Mouse (Mus musculus) embryonic facial prominence, embryonic 15.5 days (tissue): ENCODE data around the gene Gltpd2. TPM values are rescaled to one million over a fixed set of nuclear protein-coding genes. Genes with fewer than 3 reads are reported as not detected.

Source experiments
- ATAC-seq: fragments of 200-750 bp; cut with Nextera tagmentation; 2 replicates; pipeline ENCODE4 v1.8.0; 2017; ENCODE audit warnings: low read depth, moderate TSS enrichment; ENCODE audit not compliant: insufficient number of reproducible peaks, low FRiP score, low TSS enrichment
- H3K27ac ChIP-seq: fragments of 300-500 bp; sonication (generic); replicated peaks from 2 replicates; pipeline ENCODE4 v1.5.1; 2015; ENCODE audit warnings: mild to moderate bottlenecking, inconsistent platforms
- H3K27me3 ChIP-seq: fragments of 300-500 bp; sonication (generic); 2 replicates; pipeline ENCODE4 v1.6.1; 2015; ENCODE audit warnings: inconsistent platforms
- H3K36me3 ChIP-seq: fragments of 300-500 bp; sonication (generic); 2 replicates; pipeline ENCODE4 v1.6.1; 2015; ENCODE audit warnings: mild to moderate bottlenecking, inconsistent platforms
- H3K4me1 ChIP-seq: fragments of 300-500 bp; sonication (generic); 2 replicates; pipeline ENCODE4 v1.6.1; 2015; ENCODE audit warnings: inconsistent platforms
- H3K4me2 ChIP-seq: fragments of 300-500 bp; sonication (generic); replicated peaks from 2 replicates; pipeline ENCODE4 v1.6.1; 2015; ENCODE audit warnings: mild to moderate bottlenecking, inconsistent platforms
- H3K4me3 ChIP-seq: fragments of 300-500 bp; sonication (generic); replicated peaks from 2 replicates; pipeline ENCODE4 v1.5.1; 2015; ENCODE audit warnings: mild to moderate bottlenecking, inconsistent platforms
- H3K9ac ChIP-seq: fragments of 300-500 bp; sonication (generic); 2 replicates; pipeline ENCODE4 v1.6.1; 2015; ENCODE audit warnings: inconsistent platforms
- H3K9me3 ChIP-seq: fragments of 300-500 bp; sonication (generic); replicated peaks from 2 replicates; pipeline ENCODE4 v1.6.1; 2016; ENCODE audit warnings: inconsistent platforms
- WGBS: fragments of 180-500 bp; shearing (Covaris S2); methylation state at CpG from one replicate; pipeline ENCODE4 v1.1.7; 2015; 5-methylcytosine and 5-hydroxymethylcytosine counted together
- polyA plus RNA-seq: library from polyadenylated mRNA; unstranded; fragments of >200 nt; fragmentation: Nextera tagmentation; extraction: Ambion mirVana; gene quantifications from 2 replicates; pipeline ENCODE4 v1.2.1, GENCODE M21; 2015

Gene Gltpd2
- polyA plus RNA-seq, 1 experiment from 2014 or later: 0.44 TPM

DNA sequence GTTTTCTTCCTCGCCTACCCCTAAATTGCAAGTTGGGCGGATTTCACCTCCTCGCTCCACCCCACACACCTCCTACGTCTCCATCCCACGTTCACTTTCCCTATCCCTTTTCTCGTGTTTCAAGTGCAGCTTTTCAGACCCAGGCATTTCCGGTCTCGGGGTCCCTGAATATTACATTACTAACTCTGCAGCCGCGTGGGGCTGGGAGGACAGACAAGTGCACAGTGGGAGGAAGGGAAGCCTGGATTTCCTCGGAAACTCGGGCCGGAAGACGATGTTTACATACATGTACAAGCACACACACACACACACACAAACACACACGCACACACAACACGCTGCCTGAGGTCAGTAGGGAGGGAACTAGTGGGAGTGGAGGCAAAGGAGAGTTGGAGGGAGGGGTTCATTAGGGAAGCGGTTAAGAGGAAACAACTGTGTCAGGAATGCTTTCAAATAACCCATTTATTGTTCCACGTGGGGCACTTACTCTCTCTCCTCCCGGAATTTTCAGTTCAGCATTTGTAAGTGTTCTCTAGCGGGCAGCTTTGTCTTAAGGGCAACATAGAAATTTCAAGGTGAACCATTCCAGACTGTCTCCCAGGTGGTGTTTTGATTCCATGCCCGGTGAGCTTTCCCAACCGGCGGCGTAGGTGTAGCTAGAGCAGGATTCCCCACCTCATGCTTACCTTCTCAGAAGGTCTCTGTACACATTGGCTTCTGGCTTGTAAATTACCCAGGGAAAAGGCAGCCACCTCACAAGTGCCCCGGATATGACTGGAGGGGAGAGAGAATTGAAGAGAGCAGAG, 44.7 kb downstream of the Gltpd2 start:
- peaks cover 35% of the 10 kb centered on the region for H3K4me1 ChIP-seq
- no peaks in the 10 kb centered on the region for H3K27me3 ChIP-seq
- WGBS: 1% methylated on average over 25 of the region's 25 CpGs
- H3K36me3 ChIP-seq: no peaks in the 10 kb centered on the region
- ATAC-seq: no peak; the same call in 1 of the 2 replicates
- no peaks in the 10 kb centered on the region for H3K9me3 ChIP-seq
- peak overlapping the region; percentile 92 for H3K4me2 ChIP-seq
- peak overlapping the region; percentile 92 for H3K27ac ChIP-seq
- H3K9ac ChIP-seq: peak overlapping the region; percentile 74
- peak overlapping the region; percentile 94 for H3K4me3 ChIP-seq

DNA sequence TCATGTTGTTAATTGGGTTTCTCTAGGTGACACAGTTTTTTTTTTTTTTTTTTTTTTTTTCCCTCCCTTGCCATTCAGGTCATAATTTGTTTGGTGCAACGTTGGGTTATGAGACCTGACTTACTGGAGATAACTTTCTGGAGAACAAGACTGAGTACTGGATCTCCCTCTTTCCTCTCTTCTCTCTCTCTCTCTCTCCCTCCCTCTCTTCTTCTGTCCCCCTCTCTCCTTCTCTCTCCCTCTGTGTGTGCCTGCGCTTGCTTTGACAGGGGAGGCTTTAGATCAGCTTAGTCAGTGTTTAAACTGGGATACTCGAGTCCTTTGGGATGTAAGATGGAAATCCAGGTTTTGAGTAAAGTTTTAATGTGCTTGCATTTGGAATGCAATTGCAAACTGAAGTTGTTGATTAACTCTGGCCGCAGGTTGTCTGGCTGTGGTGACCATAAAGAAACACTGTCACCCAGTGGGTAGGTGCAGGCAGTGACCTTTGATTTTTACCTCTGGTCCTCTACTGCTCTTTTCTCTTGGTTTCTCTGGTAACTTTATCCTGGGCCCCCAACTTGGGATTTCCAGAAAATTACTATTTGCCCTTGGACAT, 45.4 kb downstream of the Gltpd2 start:
- H3K9ac ChIP-seq: 0 out of 2 replicates have a peak overlapping the region, but pooled peaks have one; percentile 74

GRCm38 (mm10) chr11:70566586-70566985, 47.6 kb downstream of the Gltpd2 start:
- Histone ChIP-seq H3K36me3 (no peaks in the 10 kb centered on the region), H3K4me3 (no peak overlapping the region), H3K9ac (no peak overlapping the region), H3K4me1 (peaks cover 35% of the 10 kb centered on the region), H3K27ac (no peak overlapping the region; the same call in 1 of the 2 replicates), H3K9me3 (no peaks in the 10 kb centered on the region), H3K27me3 (no peaks in the 10 kb centered on the region), H3K4me2 (no peak overlapping the region)
- no peak for ATAC-seq
- WGBS: 65% methylated on average over 7 of the region's 7 CpGs

More for the DNA sequence above, 45.4 kb downstream of the Gltpd2 start:
- no peaks in the 10 kb centered on the region for H3K27me3 ChIP-seq
- peak overlapping the region; percentile 92 for H3K27ac ChIP-seq
- H3K36me3 ChIP-seq: no peaks in the 10 kb centered on the region
- WGBS: 41% methylated on average over 4 of the region's 4 CpGs
- H3K9me3 ChIP-seq: no peaks in the 10 kb centered on the region
- peak overlapping the region; percentile 92 for H3K4me2 ChIP-seq
- no peak for ATAC-seq
- peaks cover 35% of the 10 kb centered on the region for H3K4me1 ChIP-seq
- peak overlapping the region; percentile 94 for H3K4me3 ChIP-seq

Other genes starting within 250 kb of the Gltpd2 start
- 5.9 and 6.9 TPM in 2 replicates for gene Alox12e, start 196.6 kb upstream of the Gltpd2 start, polyA plus RNA-seq
- 1.3 and 2.6 TPM in 2 replicates for gene Alox15, start 167.2 kb upstream of the Gltpd2 start, polyA plus RNA-seq
- 33.6 and 35.0 TPM in 2 replicates for gene Pelp1, start 109.2 kb upstream of the Gltpd2 start, polyA plus RNA-seq
- gene Arrb2, start 86.6 kb upstream of the Gltpd2 start, polyA plus RNA-seq: 26.1 and 28.8 TPM in 2 replicates
- 37.0 and 42.9 TPM in 2 replicates for gene Med11, start 67.3 kb upstream of the Gltpd2 start, polyA plus RNA-seq
- 0.63 and 0.71 TPM in 2 replicates for gene Zmynd15, start 59.8 kb upstream of the Gltpd2 start, polyA plus RNA-seq
- 4.1 and 4.5 TPM in 2 replicates for gene Cxcl16, start 59.2 kb upstream of the Gltpd2 start, polyA plus RNA-seq
- gene Tm4sf5, start 14.0 kb upstream of the Gltpd2 start, polyA plus RNA-seq: 1.1 TPM in 1 of 2 replicates, not detected in the other
- 0.35 and 0.60 TPM in 2 replicates for gene Vmo1, start 4.6 kb upstream of the Gltpd2 start, polyA plus RNA-seq
- gene Psmb6, start 6.2 kb downstream of the Gltpd2 start, polyA plus RNA-seq: 727 and 733 TPM in 2 replicates
- 1.1 and 3.3 TPM in 2 replicates for gene Gm40193, start 13.7 kb downstream of the Gltpd2 start, polyA plus RNA-seq
- 10.3 and 13.2 TPM in 2 replicates for gene Pld2, start 20.9 kb downstream of the Gltpd2 start, polyA plus RNA-seq
- gene Mink1, start 43.7 kb downstream of the Gltpd2 start, polyA plus RNA-seq: 16.7 and 20.3 TPM in 2 replicates
- not detected in 2 replicates for gene 4930544D05Rik, start 96.7 kb downstream of the Gltpd2 start, polyA plus RNA-seq
- gene Chrne, start 100.0 kb downstream of the Gltpd2 start, polyA plus RNA-seq: 0.49 and 0.65 TPM in 2 replicates
- gene Gp1ba, start 119.9 kb downstream of the Gltpd2 start, polyA plus RNA-seq: 0.23 and 0.32 TPM in 2 replicates
- gene Rnf167, start 128.0 kb downstream of the Gltpd2 start, polyA plus RNA-seq: 129 and 147 TPM in 2 replicates
- 171 and 176 TPM in 2 replicates for gene Slc25a11, start 128.3 kb downstream of the Gltpd2 start, polyA plus RNA-seq
- 1,669 and 1,769 TPM in 2 replicates for gene Pfn1, start 135.4 kb downstream of the Gltpd2 start, polyA plus RNA-seq
- gene Eno3, start 138.0 kb downstream of the Gltpd2 start, polyA plus RNA-seq: 81.9 and 112 TPM in 2 replicates
- gene Spag7, start 150.2 kb downstream of the Gltpd2 start, polyA plus RNA-seq: 155 and 164 TPM in 2 replicates
- gene Camta2, start 168.9 kb downstream of the Gltpd2 start, polyA plus RNA-seq: 14.5 and 17.5 TPM in 2 replicates
- gene Inca1, start 181.0 kb downstream of the Gltpd2 start, polyA plus RNA-seq: 1.2 and 1.6 TPM in 2 replicates
- gene Kif1c, start 181.4 kb downstream of the Gltpd2 start, polyA plus RNA-seq: 4.7 and 5.9 TPM in 2 replicates
- 7.1 and 7.2 TPM in 2 replicates for gene Zfp3, start 245.0 kb downstream of the Gltpd2 start, polyA plus RNA-seq